Mouse (Mus musculus) liver, embryonic 16.5 days (tissue): Measurements from ENCODE around the gene Atp5l. TPM values are rescaled to one million over a fixed set of nuclear protein-coding genes. Genes with fewer than 3 reads are reported as not detected.
A peak's percentile ranks its signal among the peaks of the same experiment; 100 is the strongest.

Source experiments
- ATAC-seq: fragments of 200-750 bp; cut with Nextera tagmentation; 2 replicates; pipeline ENCODE4 v1.8.0; 2017; ENCODE audit warnings: low read depth, mild to moderate bottlenecking, moderate number of reproducible peaks, moderate library complexity
- H3K27ac ChIP-seq: fragments of 300-500 bp; sonication (generic); 2 replicates; pipeline ENCODE4 v1.5.1; 2014; ENCODE audit warnings: mild to moderate bottlenecking, low read length
- H3K27me3 ChIP-seq: fragments of 300-500 bp; sonication (generic); 2 replicates; pipeline ENCODE4 v1.6.1; 2014; ENCODE audit warnings: low read depth, low read length, mixed read lengths; ENCODE audit not compliant: control insufficient read depth, insufficient read depth
- H3K36me3 ChIP-seq: fragments of 300-500 bp; sonication (generic); 2 replicates; pipeline ENCODE4 v1.6.1; 2014; ENCODE audit warnings: mild to moderate bottlenecking; ENCODE audit not compliant: control insufficient read depth, insufficient read depth
- H3K4me1 ChIP-seq: fragments of 300-500 bp; sonication (generic); 2 replicates; pipeline ENCODE4 v1.6.1; 2014; ENCODE audit warnings: low read depth, low read length, mixed read lengths; ENCODE audit not compliant: control insufficient read depth
- H3K4me2 ChIP-seq: fragments of 300-500 bp; sonication (generic); 2 replicates; pipeline ENCODE4 v1.6.1; 2014; ENCODE audit warnings: low read depth, low read length, mixed read lengths
- H3K4me3 ChIP-seq: fragments of 300-500 bp; sonication (generic); 2 replicates; pipeline ENCODE4 v1.5.1; 2014; ENCODE audit warnings: low read depth, mild to moderate bottlenecking, low read length
- H3K9ac ChIP-seq: fragments of 300-500 bp; sonication (generic); 2 replicates; pipeline ENCODE4 v1.6.1; 2014; ENCODE audit warnings: low read depth, low read length
- H3K9me3 ChIP-seq: fragments of 300-500 bp; sonication (generic); replicated peaks from 2 replicates; pipeline ENCODE4 v1.6.1; 2016; ENCODE audit warnings: low read length; ENCODE audit not compliant: control insufficient read depth
- WGBS: fragments of 180-500 bp; shearing (Covaris S2); extraction: QIAGEN DNeasy Blood & Tissue Kit; methylation state at CpG from one replicate; pipeline ENCODE4 v1.1.7; 2014; ENCODE audit not compliant: insufficient replicate concordance; 5-methylcytosine and 5-hydroxymethylcytosine counted together
- polyA plus RNA-seq: library from polyadenylated mRNA; unstranded; fragments of >200 nt; fragmentation: Nextera tagmentation; extraction: Ambion mirVana; gene quantifications from 2 replicates; pipeline ENCODE4 v1.2.1, GENCODE M21; 2015

Gene Atp5l
- polyA plus RNA-seq, 1 experiment from 2014 or later = 467 TPM

DNA sequence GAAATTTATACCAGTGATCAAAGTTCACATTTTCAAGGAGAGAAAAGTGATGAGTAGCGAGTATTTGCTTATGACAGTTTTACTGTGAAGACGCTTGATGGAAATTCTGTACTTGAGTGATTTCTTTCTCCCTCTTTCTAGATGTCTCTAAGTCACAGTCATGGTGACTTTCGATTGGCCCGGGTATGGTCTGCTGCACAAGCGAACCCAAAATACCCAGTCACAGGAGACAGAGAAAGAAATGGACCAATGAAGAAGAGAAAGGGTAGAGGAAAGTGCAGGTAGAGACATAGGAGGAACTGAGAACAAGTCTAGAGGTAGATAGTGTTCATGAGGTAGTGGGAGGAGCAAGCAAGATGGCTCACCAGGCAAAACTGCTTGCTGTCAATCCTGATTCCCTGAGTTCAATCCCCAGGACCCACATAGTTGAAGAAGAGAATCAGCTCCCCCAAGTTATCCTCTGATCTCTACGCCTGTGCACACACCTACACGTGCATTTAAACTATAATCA lies 32.4 kb downstream of the Atp5l start:
- H3K9me3 ChIP-seq = no peaks in the 10 kb centered on the region
- H3K27ac ChIP-seq = no peak overlapping the region
- WGBS = 60% methylated on average over 7 of the region's 7 CpGs
- H3K4me3 ChIP-seq = no peak overlapping the region
- no peak overlapping the region for H3K4me2 ChIP-seq
- H3K4me1 ChIP-seq = peaks cover 2% of the 10 kb centered on the region
- H3K36me3 ChIP-seq = no peaks in the 10 kb centered on the region
- H3K9ac ChIP-seq = no peak overlapping the region
- no peak for ATAC-seq
- no peaks in the 10 kb centered on the region; the same call in 1 of the 2 replicates for H3K27me3 ChIP-seq

DNA sequence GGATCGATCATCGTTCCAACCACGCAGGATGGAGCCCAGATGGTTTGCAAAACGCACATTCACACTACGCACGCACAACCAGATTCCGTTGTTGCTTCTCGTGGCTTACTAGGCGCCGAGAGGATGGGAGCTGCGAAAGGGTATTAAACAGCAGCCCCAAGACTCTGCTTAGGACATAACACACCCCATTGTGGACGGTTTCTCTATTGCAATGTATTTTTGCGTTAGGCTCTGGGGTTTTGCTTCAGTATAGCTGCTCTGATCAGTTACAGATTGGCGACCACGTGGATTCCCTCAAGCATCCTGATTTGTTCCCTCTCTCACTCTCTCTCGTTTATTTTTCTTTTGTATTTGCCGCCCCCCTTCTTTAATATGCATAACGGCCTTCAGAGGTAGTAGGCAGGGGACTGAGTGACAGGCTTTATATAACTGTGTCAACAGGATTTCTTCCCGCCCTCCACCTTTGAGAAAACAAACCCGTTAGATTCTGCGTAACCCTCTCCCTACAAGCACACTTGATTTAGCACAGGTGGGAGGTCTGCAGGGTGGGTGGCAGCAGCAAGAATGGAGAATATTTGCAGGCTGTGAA lies 37.5 kb downstream of the Atp5l start:
- WGBS = 1% methylated on average over 21 of the region's 21 CpGs
- H3K4me2 ChIP-seq = peak overlapping the region; percentile 99
- no peaks in the 10 kb centered on the region for H3K9me3 ChIP-seq
- H3K9ac ChIP-seq = no peak overlapping the region
- no peaks in the 10 kb centered on the region; the same call in none of the 2 replicates for H3K27me3 ChIP-seq
- H3K4me3 ChIP-seq = peak overlapping the region; percentile 93
- no peak for ATAC-seq
- H3K4me1 ChIP-seq = peaks cover 34% of the 10 kb centered on the region
- no peaks in the 10 kb centered on the region for H3K36me3 ChIP-seq
- no peak overlapping the region for H3K27ac ChIP-seq

- Histone ChIP-seq H3K27me3 (no peaks in the 10 kb centered on the region; the same call in none of the 2 replicates), H3K4me2 (peak overlapping the region; percentile 99), H3K9ac (peak overlapping the region; percentile 80), H3K4me1 (peaks cover 34% of the 10 kb centered on the region), H3K36me3 (no peaks in the 10 kb centered on the region), H3K9me3 (no peaks in the 10 kb centered on the region), H3K4me3 (peak overlapping the region; percentile 93), H3K27ac (peak overlapping the region; percentile 22; the same call in 1 of the 2 replicates)
- no peak for ATAC-seq
- WGBS = 0% methylated on average over 26 of the region's 27 CpGs
Observed at GRCm38 (mm10) chr9:44882436-44882980, 38.0 kb downstream of the Atp5l start.

GRCm38 (mm10) chr9:44881941-44882435 lies 38.6 kb downstream of the Atp5l start:
- H3K9me3 ChIP-seq = no peaks in the 10 kb centered on the region
- no peaks in the 10 kb centered on the region for H3K36me3 ChIP-seq
- ATAC-seq = peak; percentile 51
- H3K4me1 ChIP-seq = peaks cover 34% of the 10 kb centered on the region
- H3K4me2 ChIP-seq = peak overlapping the region; percentile 99
- peak overlapping the region; percentile 93 for H3K27ac ChIP-seq
- peak overlapping the region; percentile 93 for H3K4me3 ChIP-seq
- WGBS = under 1% methylated on average over 28 of the region's 29 CpGs
- peak overlapping the region; percentile 80 for H3K9ac ChIP-seq
- no peaks in the 10 kb centered on the region; the same call in none of the 2 replicates for H3K27me3 ChIP-seq

DNA sequence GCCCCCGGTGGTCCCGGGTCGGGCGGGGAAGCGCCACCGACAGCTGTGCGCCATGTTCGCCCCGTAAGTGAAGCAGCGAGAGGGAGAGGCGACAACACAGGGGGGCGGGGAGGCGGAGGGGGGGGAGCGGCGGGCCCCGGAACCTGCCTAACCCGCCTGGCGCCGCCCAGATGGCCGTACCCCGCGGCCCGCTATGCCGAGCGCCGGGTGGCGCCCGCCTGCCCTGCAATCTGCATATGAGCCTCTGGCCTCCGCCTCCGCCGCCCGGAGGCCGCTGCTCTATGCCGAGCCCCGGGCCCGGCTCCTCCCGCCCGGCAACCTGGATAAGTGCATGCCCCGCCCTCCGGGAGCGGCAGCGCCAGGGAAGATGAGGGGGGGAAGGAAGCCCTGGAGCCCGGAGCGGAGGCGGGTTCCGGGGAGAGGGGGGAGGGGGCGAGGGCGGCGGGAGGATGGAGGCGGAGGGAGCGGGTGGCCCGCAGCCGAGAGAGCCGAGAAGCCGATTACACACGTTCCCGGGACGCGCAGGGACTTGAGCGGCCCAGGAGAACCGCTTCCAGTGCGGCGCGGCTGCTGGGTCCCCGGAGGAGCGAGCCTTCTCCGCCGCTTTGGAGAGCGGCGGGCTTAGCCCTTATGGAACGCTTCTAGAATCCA lies 39.2 kb downstream of the Atp5l start, which contains the start of gene Kmt2a:
Gene Kmt2a, minus strand, starts transcription at position 76 of the 651 bp plus-strand sequence.
- ATAC-seq = peak; percentile 87

GRCm38 (mm10) chr9:44880309-44881081 lies 40.0 kb downstream of the Atp5l start:
- H3K27ac ChIP-seq = peak overlapping the region; percentile 86
- H3K4me1 ChIP-seq = peaks cover 34% of the 10 kb centered on the region
- peak; percentile 7 for ATAC-seq
- H3K27me3 ChIP-seq = no peaks in the 10 kb centered on the region; the same call in none of the 2 replicates
- H3K4me3 ChIP-seq = peak overlapping the region; percentile 93
- no peaks in the 10 kb centered on the region for H3K9me3 ChIP-seq
- peak overlapping the region; percentile 92 for H3K9ac ChIP-seq
- H3K4me2 ChIP-seq = peak overlapping the region; percentile 99
- 0% methylated on average over 44 of the region's 44 CpGs for WGBS
- H3K36me3 ChIP-seq = no peaks in the 10 kb centered on the region

More for the DNA sequence above, 39.2 kb downstream of the Atp5l start, which contains the start of gene Kmt2a:
- Histone ChIP-seq H3K36me3 (no peaks in the 10 kb centered on the region), H3K27me3 (no peaks in the 10 kb centered on the region; the same call in none of the 2 replicates), H3K9ac (peak within 1 kb of the TSS; percentile 92), H3K27ac (peak within 1 kb of the TSS; percentile 93), H3K4me3 (peak within 1 kb of the TSS; percentile 93), H3K4me1 (peaks cover 34% of the 10 kb centered on the region), H3K4me2 (peak within 1 kb of the TSS; percentile 99), H3K9me3 (no peaks in the 10 kb centered on the region)
- WGBS = 0% methylated on average over 61 of the region's 71 CpGs

DNA sequence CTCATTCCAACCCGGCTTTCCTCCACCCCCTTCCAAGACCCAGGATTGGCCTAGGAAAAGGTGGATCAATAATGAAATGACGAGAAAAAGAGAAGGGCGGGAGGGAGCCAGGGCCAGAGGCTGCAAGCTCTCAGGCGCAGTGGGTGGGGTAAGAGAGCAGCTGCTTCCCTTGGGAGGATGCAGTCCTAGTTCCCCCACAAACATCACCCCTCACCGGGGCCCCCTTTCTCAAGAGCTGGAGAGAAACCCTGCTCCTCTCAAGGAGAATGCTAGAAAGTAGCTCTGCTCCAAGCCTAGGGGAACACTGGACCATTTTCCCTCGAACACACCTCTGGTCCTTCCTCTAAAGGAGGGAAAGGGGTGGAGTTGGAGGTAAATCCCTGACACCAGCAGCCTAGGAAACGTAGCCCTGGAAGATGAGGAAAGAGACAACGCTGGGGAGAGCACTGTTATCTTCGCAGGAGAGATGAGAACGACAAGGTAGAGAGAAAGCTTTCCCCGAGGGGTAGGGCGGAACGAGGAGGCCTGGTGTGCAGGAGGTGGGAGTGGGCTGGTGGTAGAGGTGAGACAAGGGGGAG lies 40.8 kb downstream of the Atp5l start:
- Histone ChIP-seq H3K9me3 (no peaks in the 10 kb centered on the region), H3K27me3 (no peaks in the 10 kb centered on the region; the same call in none of the 2 replicates), H3K4me1 (peaks cover 34% of the 10 kb centered on the region), H3K4me2 (peak overlapping the region; percentile 99), H3K9ac (peak overlapping the region; percentile 92), H3K4me3 (peak overlapping the region; percentile 93), H3K27ac (peak overlapping the region; percentile 2), H3K36me3 (no peaks in the 10 kb centered on the region)
- ATAC-seq = no peak
- WGBS = under 1% methylated on average over 13 of the region's 13 CpGs
